Mouse (Mus musculus) myocyte (in vitro differentiated cells): ENCODE measurements around the gene Hdac5.

ENCODE experiments used
- E2F4 ChIP-seq: IDR thresholded peaks from one replicate; pipeline ENCODE4 v1.6.1; 2011; ENCODE audit warnings: mild to moderate bottlenecking, control low read depth, moderate library complexity; ENCODE audit not compliant: insufficient read depth
- POLR2A ChIP-seq: IDR thresholded peaks from one replicate; pipeline ENCODE4 v1.6.1; 2011; ENCODE audit warnings: low read depth, mild to moderate bottlenecking, control low read depth, moderate library complexity; ENCODE audit not compliant: insufficient read length
- POLR2AphosphoS2 ChIP-seq: IDR thresholded peaks from one replicate; pipeline ENCODE4 v1.6.1; 2011; ENCODE audit warnings: low read depth, control low read depth; ENCODE audit not compliant: insufficient read length
- REST ChIP-seq: IDR thresholded peaks from one replicate; pipeline ENCODE4 v1.6.1; 2011; ENCODE audit warnings: mild to moderate bottlenecking, control low read depth, moderate library complexity; ENCODE audit not compliant: insufficient read depth, insufficient read length

- TF ChIP-seq POLR2A (no peak), POLR2AphosphoS2 (no peak), E2F4 (no peak), REST (no peak)
Measured at GRCm38 (mm10) chr11:102147213-102147989, 82.6 kb downstream of the Hdac5 start.
